Mouse (Mus musculus) midbrain, postnatal 0 days (tissue): ENCODE measurements around the gene Clca2. TPM values are rescaled to one million over a fixed set of nuclear protein-coding genes. Genes with fewer than 3 reads are reported as not detected.
"Not testable (repeated sequence)": the region's sequence is repeated elsewhere in the genome, so short reads cannot be mapped to it uniquely, and the experiment has no call there.

Experiments used
- ATAC-seq: fragments of 200-750 bp; cut with Nextera tagmentation; 2 replicates; pipeline ENCODE4 v1.8.0; 2017; ENCODE audit warnings: moderate number of reproducible peaks, mild to moderate bottlenecking, moderate TSS enrichment, moderate library complexity; ENCODE audit not compliant: low FRiP score
- DNase-seq: peaks from one replicate; pipeline ENCODE4 v3.0.0-alpha.2; 2015; ENCODE audit warnings: low spot score
- H3K27ac ChIP-seq: fragments of 300-500 bp; sonication (generic); 2 replicates; pipeline ENCODE4 v1.5.1; 2014; ENCODE audit warnings: low read depth, mild to moderate bottlenecking, low read length, mixed read lengths
- H3K27me3 ChIP-seq: fragments of 300-500 bp; sonication (generic); 2 replicates; pipeline ENCODE4 v1.6.1; 2014; ENCODE audit warnings: low read length, control low read depth, mixed read lengths; ENCODE audit not compliant: insufficient read depth
- H3K36me3 ChIP-seq: fragments of 300-500 bp; sonication (generic); 2 replicates; pipeline ENCODE4 v1.6.1; 2014; ENCODE audit warnings: low read length, control low read depth, mixed read lengths; ENCODE audit not compliant: insufficient read depth
- H3K4me1 ChIP-seq: fragments of 300-500 bp; sonication (generic); 2 replicates; pipeline ENCODE4 v1.6.1; 2014; ENCODE audit warnings: mild to moderate bottlenecking, control low read depth, antibody characterized with exemption, low read length, mixed read lengths; ENCODE audit not compliant: insufficient read depth
- H3K4me2 ChIP-seq: fragments of 300-500 bp; sonication (generic); 2 replicates; pipeline ENCODE4 v1.6.1; 2014; ENCODE audit warnings: low read depth, mild to moderate bottlenecking, low read length, mixed read lengths; ENCODE audit not compliant: poor library complexity, severe bottlenecking
- H3K4me3 ChIP-seq: fragments of 300-500 bp; sonication (generic); 2 replicates; pipeline ENCODE4 v1.5.1; 2014; ENCODE audit warnings: low read depth, mild to moderate bottlenecking, low read length, moderate library complexity
- H3K9ac ChIP-seq: fragments of 300-500 bp; sonication (generic); replicated peaks from 2 replicates; pipeline ENCODE4 v1.6.1; 2014; ENCODE audit warnings: mild to moderate bottlenecking, low read length, moderate library complexity, mixed read lengths; ENCODE audit not compliant: poor library complexity, severe bottlenecking
- H3K9me3 ChIP-seq: fragments of 300-500 bp; sonication (generic); 2 replicates; pipeline ENCODE4 v1.6.1; 2016; ENCODE audit warnings: low read length, control low read depth
- CTCF ChIP-seq: IDR thresholded peaks from 2 replicates; pipeline ENCODE4 v1.5.1; 2016; ENCODE audit warnings: antibody characterized with exemption, mild to moderate bottlenecking
- WGBS: fragments of 180-500 bp; shearing (Covaris S2); extraction: QIAGEN DNeasy Blood & Tissue Kit; methylation state at CpG from one replicate; pipeline ENCODE4 v1.1.7; 2014; 5-methylcytosine and 5-hydroxymethylcytosine counted together
- polyA plus RNA-seq: library from polyadenylated mRNA; unstranded; fragments of >200 nt; fragmentation: Nextera tagmentation; extraction: Ambion mirVana; gene quantifications from 2 replicates; pipeline ENCODE4 v1.2.1, GENCODE M21; 2015
- total RNA-seq: library from RNA; depleted of rRNA; stranded (reverse); fragments of >200 nt; gene quantifications from 2 replicates; pipeline ENCODE4 v1.2.3, GENCODE M21; 2014

Gene Clca2
- total and polyA plus RNA-seq, 2 experiments from 2014 or later, result 0.05 TPM

DNA sequence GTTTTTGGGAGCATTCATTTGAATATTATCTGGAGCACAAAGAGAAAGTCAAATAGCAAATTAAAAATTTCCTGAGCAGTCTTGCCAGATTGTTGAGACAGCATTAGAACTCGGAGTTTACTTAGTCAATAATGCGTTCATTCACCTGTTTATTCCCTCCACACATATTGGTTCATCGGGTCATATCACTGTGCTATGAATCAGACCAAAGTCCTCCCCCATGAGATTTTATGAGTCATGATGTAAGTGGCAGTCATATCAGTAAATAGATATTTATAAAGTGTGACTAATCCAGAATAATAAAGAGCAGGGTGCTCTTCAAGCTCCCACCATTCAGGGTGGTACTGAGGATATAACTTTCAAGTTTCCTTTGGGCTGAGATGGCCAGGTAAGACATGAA, 26.9 kb downstream of the Clca2 start:
- ATAC-seq (no peak), DNase-seq (no peak)
- H3K27me3 ChIP-seq, result no peaks in the 10 kb centered on the region
- no peak overlapping the region for H3K4me3 ChIP-seq
- no peaks in the 10 kb centered on the region for H3K36me3 ChIP-seq
- no peaks in the 10 kb centered on the region for H3K4me1 ChIP-seq
- H3K27ac ChIP-seq, result no peak overlapping the region
- WGBS, result 96% methylated on average over 3 of the region's 3 CpGs
- TF ChIP-seq CTCF, result no peak
- H3K4me2 ChIP-seq, result no peak overlapping the region
- H3K9me3 ChIP-seq, result no peaks in the 10 kb centered on the region
- no peak overlapping the region for H3K9ac ChIP-seq

DNA sequence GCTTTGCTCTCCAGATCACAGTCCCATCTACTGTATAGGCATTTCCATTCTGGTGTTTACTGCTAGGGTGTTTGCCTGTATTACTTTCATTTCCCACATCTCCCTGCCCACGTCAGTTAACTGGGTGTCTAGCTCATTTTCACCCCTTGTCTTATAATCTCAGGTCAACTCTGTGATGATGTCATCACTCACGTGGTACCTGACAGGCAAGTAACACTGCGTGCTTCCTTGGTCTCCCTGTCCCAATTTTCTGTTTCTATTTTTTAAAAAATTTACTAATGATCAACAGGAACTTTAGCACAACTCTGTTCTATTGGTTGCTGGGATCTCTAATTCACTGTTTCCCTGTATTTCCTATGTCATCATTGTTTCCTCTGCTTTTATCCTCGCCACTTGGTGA, 30.3 kb downstream of the Clca2 start:
- DNase-seq, result no peak
- H3K9me3 ChIP-seq, result no peaks in the 10 kb centered on the region
- H3K4me1 ChIP-seq, result no peaks in the 10 kb centered on the region
- no peaks in the 10 kb centered on the region for H3K36me3 ChIP-seq
- no peak for ATAC-seq
- H3K27ac ChIP-seq, result no peak overlapping the region
- H3K9ac ChIP-seq, result no peak overlapping the region
- no peaks in the 10 kb centered on the region for H3K27me3 ChIP-seq
- WGBS, result 75% methylated on average over 4 of the region's 4 CpGs
- TF ChIP-seq CTCF, result no peak
- H3K4me2 ChIP-seq, result no peak overlapping the region
- H3K4me3 ChIP-seq, result no peak overlapping the region

DNA sequence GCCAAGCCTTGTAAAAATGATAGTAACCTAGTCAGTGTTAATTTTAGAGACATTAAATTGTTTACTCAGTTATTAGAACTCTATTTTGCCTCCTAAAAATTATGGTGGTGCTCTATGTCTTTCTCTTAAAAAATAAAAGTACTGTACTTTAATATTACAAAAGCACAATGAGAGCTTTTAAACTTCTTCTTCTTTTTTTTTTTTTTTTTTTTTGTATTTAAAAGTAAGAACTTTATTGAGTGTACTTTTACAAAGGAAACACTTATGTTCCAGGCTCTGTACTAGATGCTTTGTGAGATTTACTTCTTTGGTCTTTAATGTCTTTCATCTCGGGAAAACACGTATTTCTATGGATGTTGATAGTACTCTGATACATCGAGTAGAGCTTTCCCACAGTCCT, 44.1 kb downstream of the Clca2 start:
- H3K4me1 ChIP-seq, H3K4me2 ChIP-seq, H3K9ac ChIP-seq, ATAC-seq, H3K4me3 ChIP-seq, H3K9me3 ChIP-seq, DNase-seq, H3K36me3 ChIP-seq, H3K27ac ChIP-seq, H3K27me3 ChIP-seq: not testable (repeated sequence)
- WGBS, result 95% methylated on average over 3 of the region's 3 CpGs

DNA sequence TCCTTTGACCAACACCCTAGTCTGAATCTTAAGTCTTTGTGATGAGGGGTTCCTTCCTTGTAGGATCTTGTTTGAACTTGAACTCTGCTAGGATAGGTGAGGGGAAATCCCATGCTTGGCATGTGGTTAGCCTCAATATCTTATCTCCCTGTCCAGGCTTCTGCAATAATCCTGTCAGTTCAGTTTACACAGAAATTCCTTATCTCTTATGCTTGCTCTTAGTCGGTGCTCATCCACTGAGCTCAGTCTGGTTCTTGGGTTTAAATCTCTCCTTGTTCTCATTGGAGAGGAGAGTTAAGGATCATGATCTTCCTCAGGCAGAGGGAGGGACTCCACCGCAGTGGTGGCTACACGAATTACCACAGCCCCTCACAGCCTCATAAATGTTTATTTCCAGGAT, 49.4 kb downstream of the Clca2 start:
- Histone ChIP-seq H3K4me1 (no peaks in the 10 kb centered on the region), H3K9ac (no peak overlapping the region), H3K27me3 (no peaks in the 10 kb centered on the region), H3K4me2 (no peak overlapping the region), H3K36me3 (no peaks in the 10 kb centered on the region), H3K27ac (no peak overlapping the region), H3K4me3 (no peak overlapping the region), H3K9me3 (no peaks in the 10 kb centered on the region)
- TF ChIP-seq CTCF, result no peak
- ATAC-seq (no peak), DNase-seq (no peak)
- WGBS, result 72% methylated on average over 3 of the region's 3 CpGs

DNA sequence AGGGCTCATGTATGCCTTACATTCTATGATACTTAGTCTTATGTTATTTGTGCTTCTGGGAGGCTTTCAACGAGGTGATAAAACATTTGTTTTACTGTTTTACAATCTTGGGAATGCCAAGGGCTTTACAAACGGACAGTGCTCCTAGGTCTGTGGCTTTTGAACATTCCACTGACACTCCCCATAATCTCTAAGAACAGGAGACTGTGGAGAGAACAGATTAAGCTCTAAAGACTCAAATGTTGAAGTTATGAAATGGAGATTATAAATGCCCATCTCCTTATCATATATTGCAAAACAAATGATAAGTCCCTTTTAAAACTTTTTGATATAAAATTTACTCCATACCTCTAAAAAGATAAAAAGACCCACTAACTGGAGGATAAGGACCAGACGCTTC, 60.4 kb downstream of the Clca2 start:
- Histone ChIP-seq H3K36me3 (no peaks in the 10 kb centered on the region), H3K27me3 (no peaks in the 10 kb centered on the region), H3K27ac (no peak overlapping the region), H3K4me2 (no peak overlapping the region), H3K9me3 (no peaks in the 10 kb centered on the region), H3K4me3 (no peak overlapping the region), H3K9ac (no peak overlapping the region), H3K4me1 (no peaks in the 10 kb centered on the region)
- no peak for TF ChIP-seq CTCF
- ATAC-seq, result no peak
- DNase-seq, result no peak
- WGBS, result 77% methylated on average over 3 of the region's 3 CpGs

DNA sequence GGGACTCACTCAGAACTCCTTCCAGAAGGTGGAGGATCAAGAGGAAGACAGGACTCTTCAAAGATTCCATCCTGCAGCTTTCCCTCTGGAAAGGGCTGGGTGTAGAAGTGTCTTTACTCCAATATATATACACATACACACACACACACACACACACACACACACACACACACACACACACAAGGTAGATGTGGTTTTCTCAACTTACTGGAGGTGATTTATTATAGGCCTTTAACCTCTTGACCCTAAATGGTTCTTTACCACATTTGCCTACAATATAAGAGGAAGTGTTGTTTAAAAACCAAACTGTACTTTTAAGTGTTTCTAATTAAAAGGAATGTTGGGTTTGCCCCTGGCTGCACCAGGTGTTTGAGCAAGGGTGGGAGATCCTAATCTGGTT, 66.6 kb downstream of the Clca2 start, which contains the start of gene Clca1:
Gene Clca1, minus strand, starts transcription at position 101 of the 400 bp plus-strand sequence.
- H3K9me3 ChIP-seq, result no peaks in the 10 kb centered on the region
- ATAC-seq, result no peak

More for the DNA sequence above, 66.6 kb downstream of the Clca2 start, which contains the start of gene Clca1:
- Histone ChIP-seq H3K27ac (no peak within 1 kb of the TSS), H3K4me3 (no peak within 1 kb of the TSS), H3K27me3 (no peaks in the 10 kb centered on the region), H3K4me1 (no peaks in the 10 kb centered on the region), H3K36me3 (no peaks in the 10 kb centered on the region), H3K9ac (no peak within 1 kb of the TSS), H3K4me2 (no peak within 1 kb of the TSS)
- DNase-seq, result no peak
- TF ChIP-seq CTCF, result no peak
